Mouse (Mus musculus) liver, embryonic 13.5 days (tissue): ENCODE results near the gene Cd247. TPM values are rescaled to one million over a fixed set of nuclear protein-coding genes. Genes with fewer than 3 reads are reported as not detected.

ENCODE experiments used
- ATAC-seq: fragments of 200-750 bp; cut with Nextera tagmentation; 2 replicates; pipeline ENCODE4 v1.8.0; 2017; ENCODE audit warnings: low read depth, mild to moderate bottlenecking, moderate number of reproducible peaks, moderate library complexity
- DNase-seq: peaks from one replicate; pipeline ENCODE4 v3.0.0; 2022
- H3K27ac ChIP-seq: fragments of 300-500 bp; sonication (generic); 2 replicates; pipeline ENCODE4 v1.5.1; 2015; ENCODE audit warnings: moderate library complexity, mild to moderate bottlenecking, inconsistent platforms
- H3K27me3 ChIP-seq: fragments of 300-500 bp; sonication (generic); 2 replicates; pipeline ENCODE4 v1.6.1; 2015; ENCODE audit warnings: mild to moderate bottlenecking, inconsistent platforms
- H3K36me3 ChIP-seq: fragments of 300-500 bp; sonication (generic); 2 replicates; pipeline ENCODE4 v1.6.1; 2015; ENCODE audit warnings: mild to moderate bottlenecking, inconsistent platforms
- H3K4me1 ChIP-seq: fragments of 300-500 bp; sonication (generic); replicated peaks from 2 replicates; pipeline ENCODE4 v1.6.1; 2015; ENCODE audit warnings: inconsistent platforms
- H3K4me2 ChIP-seq: fragments of 300-500 bp; sonication (generic); 2 replicates; pipeline ENCODE4 v1.6.1; 2015; ENCODE audit warnings: inconsistent platforms, mild to moderate bottlenecking, moderate library complexity
- H3K4me3 ChIP-seq: fragments of 300-500 bp; sonication (generic); replicated peaks from 2 replicates; pipeline ENCODE4 v1.5.1; 2015; ENCODE audit warnings: mild to moderate bottlenecking, inconsistent platforms
- H3K9ac ChIP-seq: fragments of 300-500 bp; sonication (generic); 2 replicates; pipeline ENCODE4 v1.6.1; 2015; ENCODE audit warnings: mild to moderate bottlenecking, inconsistent platforms
- H3K9me3 ChIP-seq: fragments of 300-500 bp; sonication (generic); replicated peaks from 2 replicates; pipeline ENCODE4 v1.6.1; 2016; ENCODE audit warnings: inconsistent platforms
- WGBS: fragments of 180-500 bp; shearing (Covaris S2); methylation state at CpG from one replicate; pipeline ENCODE4 v1.1.7; 2015; ENCODE audit not compliant: insufficient replicate concordance; 5-methylcytosine and 5-hydroxymethylcytosine counted together
- polyA plus RNA-seq: library from polyadenylated mRNA; unstranded; fragments of >200 nt; fragmentation: Nextera tagmentation; extraction: Ambion mirVana; gene quantifications from 2 replicates; pipeline ENCODE4 v1.2.1, GENCODE M21; 2015

Cd247 gene
- polyA plus RNA-seq, 1 experiment from 2014 or later: 0.30 TPM

- no peak overlapping the region for H3K4me3 ChIP-seq
- DNase-seq: no peak
- H3K36me3 ChIP-seq: no peaks in the 10 kb centered on the region
- H3K9ac ChIP-seq: no peak overlapping the region
- H3K9me3 ChIP-seq: no peaks in the 10 kb centered on the region
- no peak overlapping the region for H3K4me2 ChIP-seq
- H3K27ac ChIP-seq: no peak overlapping the region
- no peaks in the 10 kb centered on the region for H3K27me3 ChIP-seq
- no peak for ATAC-seq
- peaks cover 2% of the 10 kb centered on the region; the same call in 1 of the 2 replicates for H3K4me1 ChIP-seq
- 78% methylated on average over 4 of the region's 4 CpGs for WGBS
Observed at GRCm38 (mm10) chr1:165804133-165804532, 15.7 kb downstream of the Cd247 start.

- no peak for ATAC-seq
- Histone ChIP-seq H3K4me1 (peaks cover 18% of the 10 kb centered on the region), H3K9me3 (no peaks in the 10 kb centered on the region), H3K9ac (no peak overlapping the region), H3K4me2 (no peak overlapping the region), H3K27ac (no peak overlapping the region), H3K4me3 (no peak overlapping the region), H3K36me3 (no peaks in the 10 kb centered on the region), H3K27me3 (peaks cover 18% of the 10 kb centered on the region)
- no peak for DNase-seq
- 50% methylated on average over 2 of the region's 2 CpGs for WGBS
Observed at GRCm38 (mm10) chr1:165810633-165811032, 22.2 kb downstream of the Cd247 start.

DNA sequence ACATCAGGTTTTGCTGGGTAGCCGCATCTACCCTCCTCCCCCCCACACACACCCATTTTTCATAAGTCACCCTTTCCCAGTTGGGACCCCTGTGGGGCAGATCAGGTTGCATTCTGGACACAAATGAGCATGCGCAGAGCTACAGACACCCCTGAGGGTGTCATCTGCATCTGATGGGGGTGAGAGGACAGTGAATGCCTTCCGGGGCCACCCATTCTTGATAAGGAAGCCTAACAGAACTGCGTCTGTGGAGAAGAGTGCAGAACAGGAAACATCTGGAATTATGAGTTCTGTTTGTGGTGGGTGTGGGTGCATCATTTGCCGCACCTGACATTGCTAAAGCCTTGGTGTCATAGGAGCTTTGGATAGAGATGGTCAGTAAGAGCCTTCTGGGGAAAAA is 22.7 kb downstream of the Cd247 start:
- Histone ChIP-seq H3K27me3 (peaks cover 18% of the 10 kb centered on the region), H3K27ac (no peak overlapping the region), H3K9ac (no peak overlapping the region), H3K9me3 (no peaks in the 10 kb centered on the region), H3K4me3 (no peak overlapping the region), H3K4me2 (no peak overlapping the region), H3K36me3 (no peaks in the 10 kb centered on the region), H3K4me1 (peaks cover 18% of the 10 kb centered on the region)
- no peak for DNase-seq
- WGBS: 18% methylated on average over 5 of the region's 5 CpGs
- peak; percentile 48; the same call in 1 of the 2 replicates for ATAC-seq

- H3K27ac ChIP-seq: no peak overlapping the region
- no peaks in the 10 kb centered on the region for H3K9me3 ChIP-seq
- 64% methylated on average over 3 of the region's 3 CpGs for WGBS
- ATAC-seq (no peak), DNase-seq (no peak)
- peaks cover 34% of the 10 kb centered on the region for H3K4me1 ChIP-seq
- peaks cover 18% of the 10 kb centered on the region for H3K27me3 ChIP-seq
- H3K9ac ChIP-seq: no peak overlapping the region
- H3K36me3 ChIP-seq: no peaks in the 10 kb centered on the region
- no peak overlapping the region for H3K4me2 ChIP-seq
- no peak overlapping the region for H3K4me3 ChIP-seq
Observed at GRCm38 (mm10) chr1:165812775-165813174, 24.3 kb downstream of the Cd247 start.

- Histone ChIP-seq H3K27ac (no peak overlapping the region), H3K4me2 (no peak overlapping the region), H3K4me1 (peaks cover 45% of the 10 kb centered on the region), H3K27me3 (peaks cover 18% of the 10 kb centered on the region), H3K9me3 (no peaks in the 10 kb centered on the region), H3K36me3 (no peaks in the 10 kb centered on the region), H3K4me3 (no peak overlapping the region), H3K9ac (no peak overlapping the region)
- WGBS: 57% methylated on average over 7 of the region's 7 CpGs
- no peak for ATAC-seq
- DNase-seq: no peak
Observed at GRCm38 (mm10) chr1:165814116-165814515, 25.6 kb downstream of the Cd247 start.

- DNase-seq (no peak), ATAC-seq (no peak)
- no peak overlapping the region for H3K9ac ChIP-seq
- no peak overlapping the region for H3K4me3 ChIP-seq
- no peaks in the 10 kb centered on the region for H3K9me3 ChIP-seq
- H3K4me2 ChIP-seq: no peak overlapping the region
- peaks cover 49% of the 10 kb centered on the region for H3K4me1 ChIP-seq
- 49% methylated on average over 14 of the region's 14 CpGs for WGBS
- peaks cover 18% of the 10 kb centered on the region for H3K27me3 ChIP-seq
- no peaks in the 10 kb centered on the region for H3K36me3 ChIP-seq
- no peak overlapping the region for H3K27ac ChIP-seq
Observed at GRCm38 (mm10) chr1:165814521-165815278, 26.2 kb downstream of the Cd247 start.

DNA sequence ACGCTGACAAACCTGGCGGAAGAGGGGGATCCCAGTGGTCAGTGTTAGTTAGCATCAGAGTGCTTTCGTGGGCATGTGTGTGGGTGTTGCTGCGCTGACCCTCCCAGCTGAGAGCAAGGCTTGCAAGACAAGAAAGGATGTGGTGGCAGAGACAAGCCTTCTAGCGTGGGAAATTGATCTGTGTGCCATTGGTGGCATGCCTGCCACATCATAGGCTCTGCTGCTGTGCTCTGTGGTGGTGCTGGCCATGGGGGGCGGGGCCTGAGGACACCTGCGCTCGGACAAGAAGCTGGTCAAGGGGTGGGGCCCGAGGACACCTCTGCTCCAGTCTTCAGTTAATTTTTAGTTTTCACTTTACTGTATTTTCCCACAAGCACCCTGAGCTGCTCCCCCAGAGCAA is 27.9 kb downstream of the Cd247 start:
- DNase-seq (no peak), ATAC-seq (no peak)
- WGBS: 72% methylated on average over 9 of the region's 9 CpGs

GRCm38 (mm10) chr1:165817264-165817663 is 28.8 kb downstream of the Cd247 start:
- DNase-seq: no peak
- Histone ChIP-seq H3K36me3 (no peaks in the 10 kb centered on the region), H3K4me3 (no peak overlapping the region), H3K9me3 (no peaks in the 10 kb centered on the region), H3K9ac (no peak overlapping the region), H3K4me1 (peaks cover 46% of the 10 kb centered on the region), H3K27me3 (peaks cover 18% of the 10 kb centered on the region), H3K4me2 (no peak overlapping the region; the same call in 1 of the 2 replicates), H3K27ac (peak overlapping the region; percentile 82)
- 52% methylated on average over 9 of the region's 9 CpGs for WGBS
- no peak for ATAC-seq

More for the DNA sequence above, 27.9 kb downstream of the Cd247 start:
- peaks cover 53% of the 10 kb centered on the region for H3K4me1 ChIP-seq
- no peak overlapping the region for H3K27ac ChIP-seq
- no peak overlapping the region for H3K9ac ChIP-seq
- H3K4me2 ChIP-seq: no peak overlapping the region
- no peaks in the 10 kb centered on the region for H3K36me3 ChIP-seq
- peaks cover 18% of the 10 kb centered on the region for H3K27me3 ChIP-seq
- H3K9me3 ChIP-seq: no peaks in the 10 kb centered on the region
- H3K4me3 ChIP-seq: no peak overlapping the region

GRCm38 (mm10) chr1:165818145-165818860 is 29.8 kb downstream of the Cd247 start:
- Histone ChIP-seq H3K4me1 (peaks cover 46% of the 10 kb centered on the region), H3K4me2 (peak overlapping the region; percentile 62), H3K36me3 (no peaks in the 10 kb centered on the region), H3K9ac (peak overlapping the region; percentile 60), H3K27ac (peak overlapping the region; percentile 82), H3K27me3 (peaks cover 18% of the 10 kb centered on the region), H3K9me3 (no peaks in the 10 kb centered on the region), H3K4me3 (peak overlapping the region; percentile 22)
- 18% methylated on average over 8 of the region's 8 CpGs for WGBS
- DNase-seq (peak; percentile 85), ATAC-seq (peak; percentile 100)

- no peak overlapping the region for H3K4me3 ChIP-seq
- H3K27me3 ChIP-seq: peaks cover 13% of the 10 kb centered on the region
- H3K27ac ChIP-seq: 0 out of 2 replicates have a peak overlapping the region, but pooled peaks have one; percentile 10
- H3K4me1 ChIP-seq: peaks cover 46% of the 10 kb centered on the region
- peak overlapping the region; percentile 62 for H3K4me2 ChIP-seq
- ATAC-seq (no peak), DNase-seq (no peak)
- H3K36me3 ChIP-seq: no peaks in the 10 kb centered on the region
- H3K9ac ChIP-seq: no peak overlapping the region; the same call in 1 of the 2 replicates
- WGBS: 48% methylated on average over 4 of the region's 4 CpGs
- no peaks in the 10 kb centered on the region for H3K9me3 ChIP-seq
Observed at GRCm38 (mm10) chr1:165819147-165819546, 30.7 kb downstream of the Cd247 start.

- H3K27ac ChIP-seq: no peak overlapping the region
- ATAC-seq (no peak), DNase-seq (no peak)
- H3K4me1 ChIP-seq: peaks cover 34% of the 10 kb centered on the region
- H3K9me3 ChIP-seq: no peaks in the 10 kb centered on the region
- H3K9ac ChIP-seq: no peak overlapping the region
- H3K4me3 ChIP-seq: no peak overlapping the region
- H3K36me3 ChIP-seq: no peaks in the 10 kb centered on the region
- WGBS: 53% methylated on average over 2 of the region's 2 CpGs
- no peaks in the 10 kb centered on the region for H3K27me3 ChIP-seq
- no peak overlapping the region for H3K4me2 ChIP-seq
Observed at GRCm38 (mm10) chr1:165822031-165822430, 33.5 kb downstream of the Cd247 start.
